Mouse (Mus musculus) intestine, postnatal 0 days (tissue): ENCODE results near the gene Fgd2. TPM values are rescaled to one million over a fixed set of nuclear protein-coding genes. Genes with fewer than 3 reads are reported as not detected.
A peak's percentile ranks its signal among the peaks of the same experiment; 100 is the strongest.

Experiments
- ATAC-seq: fragments of 200-750 bp; cut with Nextera tagmentation; 2 replicates; pipeline ENCODE4 v1.8.0; 2017; ENCODE audit warnings: mild to moderate bottlenecking, moderate TSS enrichment, moderate library complexity
- H3K27ac ChIP-seq: fragments of 300-500 bp; sonication (generic); 2 replicates; pipeline ENCODE4 v1.5.1; 2014; ENCODE audit warnings: mild to moderate bottlenecking, low read depth, low read length, moderate library complexity
- H3K27me3 ChIP-seq: fragments of 300-500 bp; sonication (generic); replicated peaks from 2 replicates; pipeline ENCODE4 v1.6.1; 2014; ENCODE audit warnings: low read length, mixed read lengths; ENCODE audit not compliant: control insufficient read depth, insufficient read depth
- H3K36me3 ChIP-seq: fragments of 300-500 bp; sonication (generic); 2 replicates; pipeline ENCODE4 v1.6.1; 2014; ENCODE audit warnings: mild to moderate bottlenecking, moderate library complexity; ENCODE audit not compliant: control insufficient read depth, insufficient read depth
- H3K4me1 ChIP-seq: fragments of 300-500 bp; sonication (generic); replicated peaks from 2 replicates; pipeline ENCODE4 v1.6.1; 2014; ENCODE audit warnings: antibody characterized with exemption, low read length, mixed read lengths; ENCODE audit not compliant: control insufficient read depth, insufficient read depth
- H3K4me2 ChIP-seq: fragments of 300-500 bp; sonication (generic); replicated peaks from 2 replicates; pipeline ENCODE4 v1.6.1; 2014; ENCODE audit warnings: low read depth, mild to moderate bottlenecking, moderate library complexity
- H3K4me3 ChIP-seq: fragments of 300-500 bp; sonication (generic); 2 replicates; pipeline ENCODE4 v1.5.1; 2014; ENCODE audit warnings: low read depth, low read length
- H3K9ac ChIP-seq: fragments of 300-500 bp; sonication (generic); 2 replicates; pipeline ENCODE4 v1.6.1; 2014; ENCODE audit warnings: mild to moderate bottlenecking, low read depth, low read length
- H3K9me3 ChIP-seq: fragments of 300-500 bp; sonication (generic); 2 replicates; pipeline ENCODE4 v1.6.1; 2016; ENCODE audit warnings: mixed run types; ENCODE audit not compliant: control insufficient read depth
- CTCF ChIP-seq: sonication (generic); IDR thresholded peaks from 2 replicates; pipeline ENCODE4 v1.5.1; 2016; ENCODE audit warnings: low read depth, mild to moderate bottlenecking, control low read depth, antibody characterized with exemption, moderate library complexity
- WGBS: fragments of 180-500 bp; shearing (Covaris S2); extraction: QIAGEN DNeasy Blood & Tissue Kit; methylation state at CpG from one replicate; pipeline ENCODE4 v1.1.7; 2014; 5-methylcytosine and 5-hydroxymethylcytosine counted together
- polyA plus RNA-seq: library from polyadenylated mRNA; unstranded; fragments of >200 nt; fragmentation: Nextera tagmentation; extraction: Ambion mirVana; gene quantifications from 2 replicates; pipeline ENCODE4 v1.2.1, GENCODE M21; 2015

Gene Fgd2
- polyA plus RNA-seq, 1 experiment from 2014 or later, result 4.9 TPM

DNA sequence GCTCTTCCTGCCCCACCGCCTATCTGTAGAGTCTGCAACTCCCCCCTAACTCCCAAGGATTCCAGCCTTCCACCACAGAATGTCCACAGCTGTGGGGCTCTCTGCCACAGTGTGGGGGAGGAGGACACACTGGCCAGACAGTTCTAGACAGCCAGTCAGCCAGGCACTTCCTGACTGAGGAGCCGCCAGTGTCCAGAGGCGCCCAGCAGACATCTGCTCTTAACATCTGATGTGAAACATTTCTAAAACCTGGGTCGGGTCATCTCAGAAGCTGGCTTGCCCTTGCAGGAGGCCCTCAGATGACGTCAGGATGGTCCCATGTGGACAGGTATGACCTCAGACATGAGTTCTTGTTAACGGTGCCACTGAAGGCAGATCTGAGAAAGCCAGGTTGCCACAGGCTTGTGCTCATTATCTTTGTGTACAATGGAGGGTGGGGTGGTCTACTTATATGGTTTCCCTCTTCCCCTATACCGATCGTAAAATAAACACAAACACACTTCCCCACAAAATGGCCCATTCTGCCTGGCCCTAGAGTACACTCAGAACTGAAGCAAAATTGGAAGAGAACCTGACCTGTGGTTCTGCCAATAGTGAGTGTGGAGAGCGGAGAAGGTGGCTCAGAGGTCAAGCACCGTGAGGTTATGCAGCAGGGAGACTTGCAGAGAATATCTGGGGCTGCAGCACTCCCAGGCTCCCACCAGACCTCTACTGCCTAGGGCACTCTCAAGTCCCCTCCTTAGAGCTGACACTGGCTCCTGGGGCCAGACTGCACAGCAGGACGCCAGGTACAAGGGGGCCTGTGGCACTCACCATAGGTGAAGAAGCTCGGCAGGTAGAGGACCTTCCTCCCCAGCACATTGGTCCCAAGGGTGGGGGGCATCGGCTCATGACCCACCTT, 18.5 kb upstream of the Fgd2 start:
- TF ChIP-seq CTCF, result 0 out of 2 replicates have a peak, but pooled peaks have one; percentile 1
- no peak overlapping the region for H3K9ac ChIP-seq
- peak overlapping the region; percentile 48 for H3K4me2 ChIP-seq
- no peaks in the 10 kb centered on the region for H3K27me3 ChIP-seq
- no peaks in the 10 kb centered on the region for H3K9me3 ChIP-seq
- no peak overlapping the region for H3K4me3 ChIP-seq
- H3K4me1 ChIP-seq, result peaks cover 10% of the 10 kb centered on the region; the same call in 1 of the 2 replicates
- WGBS, result 40% methylated on average over 13 of the region's 13 CpGs
- peak; percentile 31; the same call in 1 of the 2 replicates for ATAC-seq
- peaks cover 47% of the 10 kb centered on the region for H3K36me3 ChIP-seq
- peak overlapping the region; percentile 71 for H3K27ac ChIP-seq

DNA sequence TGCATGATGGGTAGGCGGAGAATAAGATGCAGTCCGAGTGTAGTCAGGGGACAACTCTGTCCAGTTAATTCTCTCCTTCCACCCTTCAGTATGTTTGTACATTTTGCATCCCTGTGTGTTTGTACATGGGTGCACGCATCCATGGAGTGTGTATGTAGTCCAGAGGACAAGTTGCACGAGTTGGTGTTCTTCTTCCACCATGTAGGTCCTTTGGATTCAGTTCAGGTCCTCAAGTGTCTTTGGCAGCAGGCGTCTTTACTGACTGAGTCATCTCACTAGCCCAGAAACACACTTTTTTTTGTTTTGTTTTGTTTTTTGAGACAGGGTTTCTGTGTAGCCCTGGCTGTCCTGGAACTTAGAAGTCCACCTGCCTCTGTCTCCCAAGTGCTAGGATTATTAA, 17.5 kb upstream of the Fgd2 start:
- Histone ChIP-seq H3K27me3 (no peaks in the 10 kb centered on the region), H3K4me2 (no peak overlapping the region), H3K27ac (peak overlapping the region; percentile 71; the same call in 1 of the 2 replicates), H3K9ac (no peak overlapping the region), H3K4me3 (no peak overlapping the region), H3K9me3 (no peaks in the 10 kb centered on the region), H3K4me1 (peaks cover 14% of the 10 kb centered on the region; the same call in 1 of the 2 replicates), H3K36me3 (peaks cover 40% of the 10 kb centered on the region)
- WGBS, result 76% methylated on average over 5 of the region's 5 CpGs
- no peak for TF ChIP-seq CTCF
- no peak for ATAC-seq

DNA sequence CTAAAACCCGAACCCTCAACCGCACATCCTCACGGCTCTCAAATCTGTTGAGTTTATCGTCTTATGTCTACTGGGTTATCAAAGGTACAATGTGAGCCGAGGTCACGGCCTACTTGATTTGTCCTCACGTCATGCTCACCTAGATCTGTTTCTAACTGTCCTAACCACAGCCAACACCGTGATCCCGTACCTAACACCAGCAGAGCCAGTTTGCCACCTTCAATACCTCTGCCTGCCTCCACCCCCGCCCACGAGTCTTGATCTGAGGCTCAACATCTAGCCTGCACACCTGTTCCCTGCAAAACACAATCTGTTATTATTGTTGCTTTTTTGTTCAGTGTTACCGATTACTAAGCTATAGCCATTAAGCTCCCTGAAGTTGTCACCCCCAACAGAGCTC, 15.4 kb upstream of the Fgd2 start:
- Histone ChIP-seq H3K4me2 (no peak overlapping the region), H3K4me1 (peaks cover 16% of the 10 kb centered on the region; the same call in 1 of the 2 replicates), H3K9me3 (no peaks in the 10 kb centered on the region), H3K27me3 (no peaks in the 10 kb centered on the region), H3K27ac (no peak overlapping the region), H3K4me3 (no peak overlapping the region), H3K36me3 (0 out of 2 replicates have a peak, but pooled peaks cover 19% of the 10 kb centered on the region), H3K9ac (no peak overlapping the region)
- ATAC-seq, result no peak
- 89% methylated on average over 12 of the region's 12 CpGs for WGBS
- no peak for TF ChIP-seq CTCF

DNA sequence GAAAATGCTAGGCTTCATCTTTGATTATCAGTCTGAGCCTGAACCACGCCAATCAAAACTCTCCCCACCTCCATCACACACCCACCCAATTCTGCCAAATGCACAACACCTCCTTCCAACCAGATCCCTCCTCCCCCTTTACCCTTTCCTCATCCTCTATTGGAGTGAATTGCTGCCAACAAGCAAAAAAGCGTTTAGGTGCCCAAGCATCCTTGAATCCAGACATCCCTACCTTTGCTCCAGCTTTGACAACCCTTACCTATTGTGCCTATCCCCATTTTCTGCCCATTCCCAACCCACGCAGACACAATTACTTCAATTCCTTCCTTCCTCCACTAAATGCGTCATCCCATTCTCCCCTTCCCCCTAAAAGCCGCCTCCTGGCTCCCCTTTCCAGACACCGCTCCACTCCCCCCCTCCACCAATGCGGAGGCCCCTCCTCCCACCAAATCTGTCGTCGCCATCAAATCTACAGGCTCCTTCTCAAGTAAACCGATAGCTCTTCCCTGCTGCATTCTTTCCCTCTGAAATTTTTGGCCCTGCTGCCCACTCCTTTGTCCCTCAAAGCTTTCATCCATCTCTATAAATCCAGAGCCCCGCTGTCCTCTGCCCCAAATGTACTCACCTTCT, 14.1 kb upstream of the Fgd2 start:
- TF ChIP-seq CTCF, result no peak
- Histone ChIP-seq H3K9ac (peak overlapping the region; percentile 90), H3K27ac (peak overlapping the region; percentile 91), H3K9me3 (no peaks in the 10 kb centered on the region), H3K4me2 (peak overlapping the region; percentile 80), H3K4me3 (peak overlapping the region; percentile 92), H3K36me3 (0 out of 2 replicates have a peak, but pooled peaks cover 17% of the 10 kb centered on the region), H3K27me3 (no peaks in the 10 kb centered on the region), H3K4me1 (peaks cover 16% of the 10 kb centered on the region; the same call in 1 of the 2 replicates)
- 6% methylated on average over 11 of the region's 11 CpGs for WGBS
- no peak for ATAC-seq

DNA sequence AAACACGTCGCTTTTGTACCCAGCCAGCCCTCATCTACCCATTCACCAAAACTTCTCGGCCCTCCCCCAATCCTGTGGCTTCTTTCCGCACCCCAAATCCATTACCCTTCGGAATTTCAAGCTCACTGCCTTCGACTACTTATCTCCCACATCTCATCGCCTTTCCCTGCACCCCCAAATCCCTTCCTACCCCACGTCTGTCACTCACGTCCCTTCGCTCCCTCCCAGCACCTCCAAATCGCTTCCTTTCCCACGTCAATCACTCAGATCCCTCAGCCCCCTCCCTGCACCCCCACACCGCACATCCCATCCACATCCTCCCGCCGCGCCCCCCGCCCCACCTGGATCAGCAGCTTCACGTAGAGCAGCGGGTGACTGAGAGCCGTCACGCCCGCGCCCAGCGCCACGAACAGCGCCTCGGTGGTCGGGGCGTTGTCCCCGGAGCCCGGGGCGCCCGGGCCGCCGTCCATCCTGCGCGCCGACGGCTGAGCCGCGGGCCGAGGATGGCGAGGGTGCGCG, 13.5 kb upstream of the Fgd2 start:
- WGBS, result under 1% methylated on average over 43 of the region's 45 CpGs
- Histone ChIP-seq H3K4me2 (peak overlapping the region; percentile 80), H3K9ac (peak overlapping the region; percentile 90), H3K36me3 (0 out of 2 replicates have a peak, but pooled peaks cover 17% of the 10 kb centered on the region), H3K27me3 (no peaks in the 10 kb centered on the region), H3K4me3 (peak overlapping the region; percentile 92), H3K27ac (peak overlapping the region; percentile 91), H3K9me3 (no peaks in the 10 kb centered on the region), H3K4me1 (peaks cover 16% of the 10 kb centered on the region; the same call in 1 of the 2 replicates)
- no peak for TF ChIP-seq CTCF
- ATAC-seq, result no peak; the same call in 1 of the 2 replicates
